Mouse (Mus musculus) hindbrain, embryonic 16.5 days (tissue): ENCODE data around the gene Khdrbs1. TPM values are rescaled to one million over a fixed set of nuclear protein-coding genes. Genes with fewer than 3 reads are reported as not detected.
"Not testable (repeated sequence)": the region's sequence is repeated elsewhere in the genome, so short reads cannot be mapped to it uniquely, and the experiment has no call there.

Experiments
- ATAC-seq: fragments of 200-750 bp; cut with Nextera tagmentation; 2 replicates; pipeline ENCODE4 v1.8.0; 2017; ENCODE audit warnings: moderate TSS enrichment, moderate library complexity
- H3K27ac ChIP-seq: fragments of 300-500 bp; sonication (generic); 2 replicates; pipeline ENCODE4 v1.5.1; 2014; ENCODE audit warnings: low read depth, mild to moderate bottlenecking, control low read depth, low read length, moderate library complexity
- H3K27me3 ChIP-seq: fragments of 300-500 bp; sonication (generic); replicated peaks from 2 replicates; pipeline ENCODE4 v1.6.1; 2014; ENCODE audit warnings: low read length; ENCODE audit not compliant: control insufficient read depth, insufficient read depth
- H3K36me3 ChIP-seq: fragments of 300-500 bp; sonication (generic); 2 replicates; pipeline ENCODE4 v1.6.1; 2014; ENCODE audit warnings: mild to moderate bottlenecking, low read length, moderate library complexity, mixed read lengths; ENCODE audit not compliant: control insufficient read depth, insufficient read depth
- H3K4me1 ChIP-seq: fragments of 300-500 bp; sonication (generic); 2 replicates; pipeline ENCODE4 v1.6.1; 2014; ENCODE audit warnings: low read depth, low read length; ENCODE audit not compliant: control insufficient read depth, insufficient read depth
- H3K4me2 ChIP-seq: fragments of 300-500 bp; sonication (generic); 2 replicates; pipeline ENCODE4 v1.6.1; 2014; ENCODE audit warnings: mild to moderate bottlenecking, low read length, control low read depth, moderate library complexity
- H3K4me3 ChIP-seq: fragments of 300-500 bp; sonication (generic); 2 replicates; pipeline ENCODE4 v1.5.1; 2014; ENCODE audit warnings: mild to moderate bottlenecking, low read length, control low read depth, moderate library complexity
- H3K9ac ChIP-seq: fragments of 300-500 bp; sonication (generic); 2 replicates; pipeline ENCODE4 v1.6.1; 2014; ENCODE audit warnings: low read depth, mild to moderate bottlenecking, control low read depth, low read length, moderate library complexity
- H3K9me3 ChIP-seq: fragments of 300-500 bp; sonication (generic); 2 replicates; pipeline ENCODE4 v1.6.1; 2014; ENCODE audit warnings: mild to moderate bottlenecking, low read length, moderate library complexity; ENCODE audit not compliant: control insufficient read depth
- WGBS: fragments of 180-500 bp; shearing (Covaris S2); extraction: QIAGEN DNeasy Blood & Tissue Kit; methylation state at CpG from one replicate; pipeline ENCODE4 v1.1.7; 2014; 5-methylcytosine and 5-hydroxymethylcytosine counted together
- polyA plus RNA-seq: library from polyadenylated mRNA; unstranded; fragments of >200 nt; fragmentation: Nextera tagmentation; extraction: Ambion mirVana; gene quantifications from 2 replicates; pipeline ENCODE4 v1.2.1, GENCODE M21; 2015

Gene Khdrbs1
- polyA plus RNA-seq, 1 experiment from 2014 or later: 96.3 TPM

DNA sequence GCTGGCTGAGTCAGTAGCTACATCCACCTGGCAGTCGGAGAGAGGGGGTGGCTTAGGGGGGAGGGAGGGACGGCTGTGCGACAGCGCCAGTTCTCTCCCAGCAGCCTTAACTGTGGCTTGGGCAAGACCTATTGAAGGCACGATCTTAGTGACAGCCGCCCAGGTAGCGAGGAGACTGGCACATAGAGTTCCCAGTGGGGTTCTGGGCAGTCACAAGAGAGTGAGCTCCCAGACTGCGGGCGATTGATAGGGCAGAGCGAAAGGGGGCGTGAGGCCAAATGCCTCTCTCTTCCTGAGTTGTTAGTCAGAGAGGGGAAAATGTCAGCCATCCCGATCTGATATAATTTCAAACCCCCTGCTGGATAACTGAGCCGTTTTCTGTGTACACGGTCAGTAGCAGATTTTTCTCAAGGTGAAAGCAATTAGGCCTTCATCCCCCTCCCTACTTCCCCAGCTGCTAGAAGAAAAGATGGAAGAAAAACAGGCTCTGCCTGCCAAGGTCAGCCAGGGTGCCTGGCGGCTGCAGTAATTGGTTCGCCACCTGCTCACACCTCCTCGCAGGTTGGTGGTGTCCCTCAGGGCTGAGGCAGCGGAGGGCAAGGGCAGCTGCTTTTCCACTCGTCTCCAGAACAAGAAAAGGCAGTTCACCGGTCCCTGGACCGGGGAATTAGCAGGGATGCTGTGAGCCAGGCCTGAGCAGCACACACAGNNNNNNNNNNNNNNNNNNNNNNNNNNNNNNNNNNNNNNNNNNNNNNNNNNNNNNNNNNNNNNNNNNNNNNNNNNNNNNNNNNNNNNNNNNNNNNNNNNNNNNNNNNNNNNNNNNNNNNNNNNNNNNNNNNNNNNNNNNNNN lies 29.8 kb upstream of the Khdrbs1 start:
- Histone ChIP-seq H3K4me2 (peak overlapping the region; percentile 37), H3K27me3 (no peaks in the 10 kb centered on the region), H3K4me3 (no peak overlapping the region), H3K27ac (peak overlapping the region; percentile 64), H3K9ac (peak overlapping the region; percentile 23; the same call in 1 of the 2 replicates), H3K9me3 (no peaks in the 10 kb centered on the region), H3K36me3 (no peaks in the 10 kb centered on the region), H3K4me1 (peaks cover 12% of the 10 kb centered on the region)
- peak; percentile 69 for ATAC-seq
- 3% methylated on average over 21 of the region's 21 CpGs for WGBS

DNA sequence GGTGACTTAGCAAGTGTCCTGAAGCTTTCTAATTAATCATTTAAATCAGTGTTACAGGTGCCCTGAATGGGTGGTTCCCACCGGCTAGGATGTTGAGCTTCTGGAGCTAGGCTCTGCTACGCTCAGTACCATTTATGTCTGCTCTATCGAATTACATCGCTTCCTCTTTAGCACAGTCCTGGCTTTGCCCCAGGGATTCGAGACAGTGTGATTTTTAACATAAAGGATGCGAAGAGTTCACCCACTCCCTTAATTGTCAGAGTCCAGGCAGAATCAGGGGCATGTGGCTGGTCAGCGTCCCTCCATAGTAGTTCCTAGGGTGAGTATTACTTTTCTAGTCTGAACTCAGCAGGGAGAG lies 29.2 kb upstream of the Khdrbs1 start:
- H3K27me3 ChIP-seq: no peaks in the 10 kb centered on the region
- no peak overlapping the region for H3K4me3 ChIP-seq
- H3K9ac ChIP-seq: no peak overlapping the region
- peak overlapping the region; percentile 37 for H3K4me2 ChIP-seq
- 18% methylated on average over 7 of the region's 7 CpGs for WGBS
- peaks cover 12% of the 10 kb centered on the region for H3K4me1 ChIP-seq
- ATAC-seq: peak; percentile 14; the same call in 1 of the 2 replicates
- no peaks in the 10 kb centered on the region for H3K36me3 ChIP-seq
- H3K27ac ChIP-seq: peak overlapping the region; percentile 64; the same call in 1 of the 2 replicates
- H3K9me3 ChIP-seq: no peaks in the 10 kb centered on the region

DNA sequence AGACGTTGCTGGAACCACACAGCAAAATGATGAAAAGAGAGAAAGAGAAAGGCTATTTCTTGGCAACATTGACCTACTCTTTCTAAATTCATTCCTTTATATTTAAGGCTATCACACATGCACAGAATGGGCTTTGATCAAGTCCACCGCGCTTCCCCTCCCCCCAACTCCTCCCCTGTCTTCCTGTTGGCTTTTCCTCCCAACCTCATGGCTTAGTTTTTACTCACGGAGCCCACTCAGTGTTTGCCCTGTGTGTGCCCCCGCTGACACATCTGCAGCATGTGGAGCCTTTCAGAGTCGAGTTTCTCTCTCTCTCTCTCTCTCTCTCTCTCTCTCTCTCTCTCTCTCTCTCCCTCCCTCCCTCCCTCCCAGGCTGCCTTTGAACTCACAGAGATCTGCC lies 28.5 kb upstream of the Khdrbs1 start:
- 62% methylated on average over 6 of the region's 6 CpGs for WGBS
- H3K36me3 ChIP-seq: no peaks in the 10 kb centered on the region
- no peaks in the 10 kb centered on the region for H3K9me3 ChIP-seq
- no peak for ATAC-seq
- H3K27me3 ChIP-seq: no peaks in the 10 kb centered on the region
- H3K4me2 ChIP-seq: no peak overlapping the region
- peaks cover 12% of the 10 kb centered on the region for H3K4me1 ChIP-seq
- H3K27ac ChIP-seq: no peak overlapping the region
- H3K4me3 ChIP-seq: no peak overlapping the region
- H3K9ac ChIP-seq: no peak overlapping the region

DNA sequence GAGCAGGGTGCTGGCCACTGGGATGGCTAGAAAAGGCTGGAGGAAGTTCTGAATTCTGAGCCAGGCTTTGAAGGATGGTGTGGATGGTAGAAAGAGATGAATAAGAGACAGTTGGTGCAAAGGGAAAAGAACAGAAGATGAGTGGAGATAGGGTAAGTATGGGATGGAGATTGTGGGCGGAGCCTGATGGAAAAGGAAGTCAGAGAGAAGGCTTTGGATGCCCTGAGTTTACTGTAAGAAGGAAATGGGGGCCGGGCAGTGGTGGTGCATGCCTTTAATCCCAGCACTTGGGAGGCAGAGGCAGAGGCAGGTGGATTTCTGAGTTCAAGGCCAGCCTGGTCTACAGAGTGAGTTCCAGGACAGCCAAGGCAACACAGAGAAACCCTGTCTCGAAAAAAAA lies 26.6 kb upstream of the Khdrbs1 start:
- peaks cover 12% of the 10 kb centered on the region for H3K4me1 ChIP-seq
- not testable (repeated sequence) for H3K27ac ChIP-seq, ATAC-seq, H3K9me3 ChIP-seq, H3K4me3 ChIP-seq, H3K27me3 ChIP-seq, H3K9ac ChIP-seq, H3K36me3 ChIP-seq, H3K4me2 ChIP-seq
- 87% methylated on average over 3 of the region's 3 CpGs for WGBS

DNA sequence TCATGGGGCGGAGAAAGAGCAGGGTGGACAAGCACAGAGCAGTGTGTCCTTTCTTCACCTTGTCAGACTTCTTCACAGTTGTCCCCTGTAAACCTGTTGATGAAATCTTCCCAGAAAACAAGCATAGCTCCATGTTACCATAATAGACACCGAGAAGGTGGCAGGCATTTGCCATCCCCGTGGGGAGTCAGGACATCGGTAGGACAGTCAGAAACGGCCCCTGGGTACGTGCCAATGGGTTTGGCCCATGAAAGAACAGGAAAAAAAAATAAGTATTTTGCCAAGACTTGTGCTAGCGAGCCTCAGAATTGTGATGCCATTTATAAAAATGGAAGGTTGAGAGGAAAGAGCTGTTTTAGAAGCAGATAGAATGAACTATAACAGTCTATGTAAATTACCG lies 25.7 kb upstream of the Khdrbs1 start:
- peaks cover 12% of the 10 kb centered on the region for H3K4me1 ChIP-seq
- H3K4me2 ChIP-seq: no peak overlapping the region
- H3K4me3 ChIP-seq: no peak overlapping the region
- H3K27ac ChIP-seq: no peak overlapping the region
- no peak for ATAC-seq
- WGBS: 63% methylated on average over 8 of the region's 8 CpGs
- H3K36me3 ChIP-seq: no peaks in the 10 kb centered on the region
- H3K9ac ChIP-seq: no peak overlapping the region
- H3K9me3 ChIP-seq: no peaks in the 10 kb centered on the region
- H3K27me3 ChIP-seq: no peaks in the 10 kb centered on the region

DNA sequence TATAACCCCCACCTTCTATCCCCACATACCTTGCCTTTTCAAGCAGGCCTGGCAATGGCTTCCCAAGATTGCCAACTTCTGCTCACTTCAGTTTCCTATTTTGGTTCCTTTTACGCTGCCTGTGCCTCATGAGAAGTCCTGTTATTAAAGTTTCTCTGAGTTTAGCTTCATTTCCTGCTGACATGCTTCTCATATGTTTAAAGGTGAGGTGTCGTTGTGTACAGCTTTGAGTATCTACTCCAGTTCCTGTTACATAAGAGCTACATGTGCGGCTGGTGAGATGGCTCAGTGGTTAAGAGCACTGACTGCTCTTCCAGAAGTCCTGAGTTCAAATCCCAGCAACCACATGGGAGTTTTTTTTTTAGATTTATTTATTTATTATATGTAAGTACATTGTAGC lies 23.2 kb upstream of the Khdrbs1 start:
- no peak overlapping the region for H3K9ac ChIP-seq
- no peak overlapping the region for H3K4me3 ChIP-seq
- H3K27ac ChIP-seq: no peak overlapping the region
- H3K9me3 ChIP-seq: no peaks in the 10 kb centered on the region
- no peak for ATAC-seq
- H3K4me1 ChIP-seq: no peaks in the 10 kb centered on the region
- no peaks in the 10 kb centered on the region for H3K27me3 ChIP-seq
- WGBS: 94% methylated on average over 3 of the region's 3 CpGs
- no peak overlapping the region for H3K4me2 ChIP-seq
- no peaks in the 10 kb centered on the region for H3K36me3 ChIP-seq

DNA sequence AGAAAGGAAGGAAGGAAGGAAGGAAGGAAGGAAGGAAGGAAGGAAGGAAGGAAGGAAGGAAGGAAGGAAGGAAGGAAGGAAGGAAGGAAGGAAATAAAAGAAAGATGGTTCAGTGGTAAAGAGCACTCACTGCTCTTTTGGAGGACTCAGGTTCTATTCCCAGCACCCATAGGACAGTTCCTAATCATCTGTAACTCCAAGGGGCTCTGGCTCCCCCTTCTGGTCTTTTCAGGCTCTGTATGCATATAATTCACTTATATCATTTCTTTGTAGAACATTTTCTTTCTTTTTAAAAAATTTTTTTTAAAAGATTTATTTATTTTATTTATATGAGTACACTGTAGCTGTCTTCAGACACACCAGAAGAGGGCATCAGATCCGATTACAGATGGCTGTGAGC lies 20.4 kb upstream of the Khdrbs1 start:
- WGBS: 90% methylated on average over 1 of the region's 1 CpGs
- H3K4me2 ChIP-seq, H3K4me1 ChIP-seq, H3K36me3 ChIP-seq, H3K27ac ChIP-seq, H3K9me3 ChIP-seq, H3K27me3 ChIP-seq, H3K4me3 ChIP-seq, ATAC-seq, H3K9ac ChIP-seq: not testable (repeated sequence)

DNA sequence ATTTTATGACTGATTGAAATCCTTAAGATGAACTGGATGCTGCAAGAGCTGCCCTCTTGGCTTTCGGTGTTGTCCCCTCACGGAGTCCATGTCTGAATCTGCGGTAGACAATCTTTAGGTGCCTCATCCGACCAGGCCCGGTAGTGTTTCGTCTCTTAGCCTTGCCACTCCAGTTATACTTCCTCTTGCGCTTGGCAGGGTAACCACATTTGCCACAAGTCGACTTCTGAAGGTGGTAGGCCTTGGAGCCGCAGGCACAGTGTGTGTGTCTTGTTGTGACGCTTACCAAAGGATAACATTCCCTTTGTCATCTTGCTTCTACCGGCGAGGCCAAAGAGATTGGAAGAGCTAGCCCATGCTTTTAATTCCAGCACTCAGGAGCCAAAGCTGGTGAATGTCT lies 19.5 kb upstream of the Khdrbs1 start:
- Histone ChIP-seq H3K4me1 (no peaks in the 10 kb centered on the region), H3K27me3 (no peaks in the 10 kb centered on the region), H3K9me3 (no peaks in the 10 kb centered on the region), H3K4me2 (no peak overlapping the region), H3K4me3 (no peak overlapping the region), H3K9ac (no peak overlapping the region), H3K36me3 (no peaks in the 10 kb centered on the region), H3K27ac (no peak overlapping the region)
- ATAC-seq: no peak
- 92% methylated on average over 12 of the region's 12 CpGs for WGBS

DNA sequence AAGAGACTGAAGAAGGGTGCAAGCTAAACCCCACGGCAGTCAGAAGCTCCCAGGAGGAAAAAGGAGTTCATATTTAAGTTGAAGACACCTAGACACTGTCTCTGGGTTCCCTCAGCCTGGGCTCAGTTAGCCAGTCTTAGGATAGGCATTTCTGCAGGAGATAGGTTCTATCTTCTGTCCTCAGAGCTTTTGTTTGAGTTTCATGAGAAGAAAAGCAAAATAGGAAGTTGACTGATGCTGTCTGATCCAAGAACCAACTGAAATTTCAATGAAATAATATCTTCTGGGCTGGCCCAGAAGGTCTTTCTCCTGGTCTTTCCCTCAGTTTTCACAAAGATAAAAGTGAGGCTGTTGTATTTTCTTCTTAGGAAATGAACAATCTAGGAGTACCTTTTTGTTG lies 13.4 kb upstream of the Khdrbs1 start:
- no peaks in the 10 kb centered on the region for H3K27me3 ChIP-seq
- H3K9me3 ChIP-seq: no peaks in the 10 kb centered on the region
- H3K4me2 ChIP-seq: no peak overlapping the region
- H3K9ac ChIP-seq: no peak overlapping the region
- WGBS: 81% methylated on average over 1 of the region's 1 CpGs
- ATAC-seq: no peak
- H3K4me3 ChIP-seq: no peak overlapping the region
- H3K36me3 ChIP-seq: no peaks in the 10 kb centered on the region
- H3K27ac ChIP-seq: no peak overlapping the region
- no peaks in the 10 kb centered on the region for H3K4me1 ChIP-seq
